Mouse (Mus musculus): ENCODE data around the gene Ntsr2.

DNA sequence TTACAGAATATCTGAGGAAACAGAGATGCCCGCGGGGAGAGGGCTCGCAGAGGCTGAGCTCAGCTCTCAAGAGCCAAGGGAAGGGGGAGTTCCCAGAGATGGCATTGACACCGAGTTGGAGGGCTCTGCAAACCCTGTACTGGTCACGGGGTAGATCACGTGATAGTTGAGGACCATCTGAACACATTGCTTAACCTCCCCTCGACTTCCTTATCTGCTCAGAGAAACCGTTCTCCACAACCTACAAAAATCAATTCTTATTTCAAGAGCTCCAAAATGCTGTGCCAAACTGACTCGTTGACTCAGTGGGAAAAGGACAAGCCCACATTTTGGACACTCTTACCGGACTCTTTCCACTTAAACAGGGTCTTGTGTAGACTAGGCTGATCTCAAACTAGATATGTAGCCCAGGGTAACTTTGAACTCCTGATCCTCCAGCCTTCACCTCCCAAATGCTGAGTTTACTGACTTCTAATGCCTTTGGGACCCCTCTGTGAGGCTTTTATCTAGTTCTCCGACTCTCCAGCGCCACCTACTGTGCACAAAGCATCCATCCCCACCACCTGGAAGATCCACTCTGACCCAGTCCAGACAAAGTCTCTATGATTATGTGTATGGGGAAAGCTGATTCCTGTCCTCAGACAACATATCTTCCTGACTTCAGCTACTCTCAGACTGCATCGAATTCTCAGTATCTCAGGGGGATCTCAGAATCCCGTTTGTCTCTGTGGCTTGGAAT is 18.9 kb upstream of the Ntsr2 start:
- no peak for TF ChIP-seq POLR2A (IDR thresholded peaks at IDR 0.05; ENCODE audit: insufficient read depth, low read depth, low read length)
- no peak for TF ChIP-seq EP300 (IDR thresholded peaks at IDR 0.05; ENCODE audit: insufficient read depth, low read depth, low read length)
- TF ChIP-seq CTCF (IDR thresholded peaks at IDR 0.05) = peak; percentile 86

Measured in heart, adult 2 months (tissue).